In the genomic region with DNA sequence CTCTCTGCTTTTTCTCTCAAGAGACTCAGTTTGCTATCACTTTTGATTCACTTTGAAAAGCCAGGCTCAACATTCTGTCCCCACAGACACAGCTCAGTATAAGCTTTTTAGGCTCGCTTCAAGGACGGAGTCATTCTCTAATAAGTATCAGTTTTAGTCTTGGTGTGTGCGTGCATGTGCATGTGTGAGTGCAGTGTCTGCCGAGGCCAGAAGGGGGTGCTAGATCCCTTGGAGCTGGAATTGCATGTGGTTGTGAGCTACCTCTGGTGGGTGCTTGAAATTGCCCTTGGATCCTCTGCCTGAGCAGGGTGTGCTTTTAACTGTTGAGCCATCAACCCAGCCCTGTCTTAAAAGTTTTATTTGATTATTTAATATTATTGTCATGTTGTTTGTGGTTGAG, we compare ENCODE assay signal across 22 mouse cellular contexts. TPM values are rescaled to one million over a fixed set of nuclear protein-coding genes. Genes with fewer than 3 reads are reported as not detected.
DNase-seq lines count a peak whose midpoint lies in the region; ATAC-seq and TF ChIP-seq lines count a peak whose summit lies in the region.
"Had no signal": no experiment of that assay in that cellular context is flagged by ENCODE, and none has a peak within 500 bp of the region (broad histone marks: within the 10 kb centered on the region; RNA-seq: fewer than 3 reads in every experiment).

No protein-coding gene starts in this region.

- WGBS in cerebellum, adult 2 months, result 97% methylated on average over 4 of the region's 4 CpGs
- 86% methylated on average over 4 of the region's 4 CpGs for WGBS in liver, embryonic 14.5 days (ENCODE audit: insufficient replicate concordance)
- 97% methylated on average over 4 of the region's 4 CpGs for WGBS in limb, embryonic 10.5 days

- TF ChIP-seq POLR2A in cerebellum, adult 2 months (IDR thresholded peaks at IDR 0.05; ENCODE audit: borderline replicate concordance, insufficient read depth, low read length), result no peak
- no peak for TF ChIP-seq POLR2A in brain, embryonic 14.5 days (IDR thresholded peaks at IDR 0.05; ENCODE audit: borderline replicate concordance, extremely low read depth, insufficient read depth, insufficient read length, poor library complexity, severe bottlenecking)

- no peak overlapping the region for H3K9ac ChIP-seq in liver, embryonic 14.5 days (replicated peaks)
- H3K9ac ChIP-seq: forebrain, embryonic 12.5 days; neural tube, embryonic 15.5 days; stomach, embryonic 15.5 days had no signal

- 0 out of 2 replicates have a peak, but pooled peaks have one; percentile 4 for TF ChIP-seq CTCF in cerebellum, adult 2 months (IDR thresholded peaks at IDR 0.05; ENCODE audit: borderline replicate concordance, insufficient read depth, low read depth, low read length)
- peak; percentile 62 for TF ChIP-seq CTCF in liver, embryonic 14.5 days (IDR thresholded peaks at IDR 0.05; ENCODE audit: low read depth)
- TF ChIP-seq CTCF in E14TG2a.4 (conservative IDR thresholded peaks at IDR 0.05; ENCODE audit: low read length), result peak; percentile 73
- peak; percentile 6; the same call in 1 of the 2 replicates for TF ChIP-seq CTCF in brain, embryonic 14.5 days (IDR thresholded peaks at IDR 0.05; ENCODE audit: borderline replicate concordance, extremely low read depth, insufficient read depth, insufficient read length)

- no peaks in the 10 kb centered on the region for H3K9me3 ChIP-seq in liver, embryonic 14.5 days (ENCODE audit: control insufficient read depth, low read length)
- H3K9me3 ChIP-seq in E14TG2a.4 (ENCODE audit: low read length), result no peaks in the 10 kb centered on the region
- H3K9me3 ChIP-seq in limb, embryonic 10.5 days (replicated peaks), result no peaks in the 10 kb centered on the region
- H3K9me3 ChIP-seq: forebrain, embryonic 12.5 days; neural tube, embryonic 15.5 days; stomach, embryonic 15.5 days had no signal

- H3K4me1 ChIP-seq in cerebellum, adult 2 months (ENCODE audit: control insufficient read depth, insufficient read depth, low read length), result no peaks in the 10 kb centered on the region
- no peaks in the 10 kb centered on the region for H3K4me1 ChIP-seq in liver, embryonic 14.5 days (replicated peaks; ENCODE audit: control insufficient read depth in 2 of 2, insufficient read depth in 2 of 2, low read length in 1 of 2)
- peaks cover 32% of the 10 kb centered on the region for H3K4me1 ChIP-seq in E14TG2a.4 (replicated peaks; ENCODE audit: low read depth, low read length)
- H3K4me1 ChIP-seq in limb, embryonic 10.5 days, result no peaks in the 10 kb centered on the region
- H3K4me1 ChIP-seq: forebrain, embryonic 12.5 days; stomach, embryonic 15.5 days had no signal

- no peak for ATAC-seq in liver, embryonic 14.5 days (ENCODE audit: insufficient read depth)
- ATAC-seq in megakaryocyte progenitor cell, adult 5-6 weeks (replicated peaks; ENCODE audit: poor library complexity), result no peak
- ATAC-seq: activated CD4-positive, CD25-positive, alpha-beta regulatory T cell, adult 4 months; intestine, embryonic 16.5 days had no signal

- TF ChIP-seq EP300 in liver, embryonic 14.5 days (IDR thresholded peaks at IDR 0.05; ENCODE audit: low read depth), result no peak

- no peaks in the 10 kb centered on the region for H3K36me3 ChIP-seq in liver, embryonic 14.5 days (replicated peaks; ENCODE audit: control insufficient read depth, insufficient read depth, low read depth)
- peaks cover 44% of the 10 kb centered on the region for H3K36me3 ChIP-seq in E14TG2a.4 (ENCODE audit: insufficient read depth, low read length)
- H3K36me3 ChIP-seq in limb, embryonic 10.5 days, result peaks cover 45% of the 10 kb centered on the region

- no peak for DNase-seq in cerebellum, adult 2 months
- DNase-seq in cerebellum, postnatal 25 days, result no peak
- DNase-seq in liver, embryonic 14.5 days (ENCODE audit: low read depth in 3 of 3, low spot score in 3 of 3), result no peak
- DNase-seq in liver, result no peak
- no peak for DNase-seq in brain, embryonic 14.5 days (ENCODE audit: low read depth)
- DNase-seq in limb, embryonic 10.5 days (ENCODE audit: low spot score), result no peak
- DNase-seq: cerebellum, adult 11-12 months; kidney, postnatal 36 days; left cerebral cortex, postnatal 4 days; retina, postnatal 1 day had no signal

- no peaks in the 10 kb centered on the region for H3K27me3 ChIP-seq in cerebellum, adult 2 months (ENCODE audit: control insufficient read depth, insufficient read depth, low read length)
- no peaks in the 10 kb centered on the region for H3K27me3 ChIP-seq in liver, embryonic 14.5 days (ENCODE audit: control insufficient read depth, insufficient read depth, low read length)
- no peaks in the 10 kb centered on the region for H3K27me3 ChIP-seq in E14TG2a.4 (ENCODE audit: insufficient read depth, low read length)
- no peaks in the 10 kb centered on the region for H3K27me3 ChIP-seq in limb, embryonic 10.5 days (ENCODE audit: low read depth, poor library complexity, severe bottlenecking)
- H3K27me3 ChIP-seq: forebrain, embryonic 12.5 days; neural tube, embryonic 15.5 days; stomach, embryonic 15.5 days had no signal

- H3K4me2 ChIP-seq in liver, embryonic 14.5 days (ENCODE audit: low read depth), result no peak overlapping the region
- H3K4me2 ChIP-seq: forebrain, embryonic 12.5 days; neural tube, embryonic 15.5 days; stomach, embryonic 15.5 days had no signal

- no peak overlapping the region for H3K4me3 ChIP-seq in cerebellum, adult 2 months (replicated peaks; ENCODE audit: insufficient read depth, low read depth, low read length)
- H3K4me3 ChIP-seq in liver, embryonic 14.5 days (ENCODE audit: insufficient read depth in 1 of 2, low read depth in 2 of 2, low read length in 2 of 2), result no peak overlapping the region
- no peak overlapping the region for H3K4me3 ChIP-seq in E14TG2a.4 (replicated peaks; ENCODE audit: low read length)
- H3K4me3 ChIP-seq in limb, embryonic 10.5 days, result no peak overlapping the region
- H3K4me3 ChIP-seq: forebrain, embryonic 12.5 days; neural tube, embryonic 15.5 days; stomach, embryonic 15.5 days had no signal

- H3K27ac ChIP-seq in cerebellum, adult 2 months (ENCODE audit: insufficient read depth, low read length), result no peak overlapping the region
- H3K27ac ChIP-seq in liver, embryonic 14.5 days, result no peak overlapping the region
- no peak overlapping the region for H3K27ac ChIP-seq in limb, embryonic 10.5 days
- H3K27ac ChIP-seq: forebrain, embryonic 12.5 days; neural tube, embryonic 15.5 days; stomach, embryonic 15.5 days had no signal

RNA-seq across cellular contexts. Expression of a gene that starts 54.7 kb away (rescaled TPM):
- polyA plus RNA-seq in cerebellum, adult 2 months (2012; rRNA removed), result 17.8 and 17.9 TPM in 2 replicates
- 5.1 and 6.8 TPM in 2 replicates for polyA plus RNA-seq in liver, embryonic 14.5 days (2012; rRNA removed)
- polyA plus RNA-seq in liver, embryonic 14.5 days (2014; fragmentation: Nextera tagmentation; extraction: Ambion mirVana), result 12.1 and 13.5 TPM in 2 replicates
- polyA plus RNA-seq in brain, embryonic 14.5 days (2012; rRNA removed), result 15.8 and 18.8 TPM in 2 replicates
- 15.3 and 17.0 TPM in 2 replicates for total RNA-seq in megakaryocyte progenitor cell, adult 5-6 weeks (2015)
- 37.7 and 42.0 TPM in 2 replicates for total RNA-seq in megakaryocyte progenitor cell, adult 5-6 weeks (2017)
- polyA plus RNA-seq in limb, embryonic 10.5 days (2016; fragmentation: Nextera tagmentation; extraction: Ambion mirVana), result 31.4 and 34.3 TPM in 2 replicates

RNA-seq across cellular contexts. Expression of a gene that starts 54.7 kb away (rescaled TPM):
- polyA plus RNA-seq in cerebellum, adult 2 months (2012; rRNA removed), result 92.5 and 95.5 TPM in 2 replicates
- polyA plus RNA-seq in liver, embryonic 14.5 days (2012; rRNA removed), result 17.9 and 35.8 TPM in 2 replicates
- 38.1 and 40.1 TPM in 2 replicates for polyA plus RNA-seq in liver, embryonic 14.5 days (2014; fragmentation: Nextera tagmentation; extraction: Ambion mirVana)
- polyA plus RNA-seq in brain, embryonic 14.5 days (2012; rRNA removed), result 37.9 and 41.3 TPM in 2 replicates
- 48.9 and 54.6 TPM in 2 replicates for total RNA-seq in megakaryocyte progenitor cell, adult 5-6 weeks (2015)
- 91.9 and 103 TPM in 2 replicates for total RNA-seq in megakaryocyte progenitor cell, adult 5-6 weeks (2017)
- polyA plus RNA-seq in limb, embryonic 10.5 days (2016; fragmentation: Nextera tagmentation; extraction: Ambion mirVana), result 61.7 and 66.8 TPM in 2 replicates

RNA-seq across cellular contexts. Expression of a gene that starts 59.2 kb away (rescaled TPM):
- 123 and 141 TPM in 2 replicates for polyA plus RNA-seq in cerebellum, adult 2 months (2012; rRNA removed)
- polyA plus RNA-seq in liver, embryonic 14.5 days (2012; rRNA removed), result not detected in 2 replicates
- polyA plus RNA-seq in liver, embryonic 14.5 days (2014; fragmentation: Nextera tagmentation; extraction: Ambion mirVana), result not detected in 2 replicates
- polyA plus RNA-seq in brain, embryonic 14.5 days (2012; rRNA removed), result 3.1 and 6.9 TPM in 2 replicates
- total RNA-seq in megakaryocyte progenitor cell, adult 5-6 weeks (2015), result not detected in 2 replicates
- not detected in 2 replicates for total RNA-seq in megakaryocyte progenitor cell, adult 5-6 weeks (2017)
- polyA plus RNA-seq in limb, embryonic 10.5 days (2016; fragmentation: Nextera tagmentation; extraction: Ambion mirVana), result 0.13 TPM in 1 of 2 replicates, not detected in the other
- total RNA-seq: common myeloid progenitor, adult 5-6 weeks; granulocyte monocyte progenitor cell, adult 5-6 weeks; hematopoietic stem cell, adult 5-6 weeks; megakaryocyte-erythroid progenitor cell, adult 5-6 weeks had no signal
- polyA plus RNA-seq: activated CD4-positive, CD25-positive, alpha-beta regulatory T cell, adult 4 months; small intestine, adult 2 months had no signal

Comparison
In these comparisons a context has a peak if more than half of its experiments do, and no peak if none do; other contexts are left out.
1. CTCF ChIP-seq: peak in every context shown above with its lines; median percentile 73 in E14TG2a.4; 62 in liver, embryonic 14.5 days; 6 in brain, embryonic 14.5 days; 4 in cerebellum, adult 2 months.
2. RNA of a gene that starts 59.2 kb away (polyA plus RNA-seq): 123 to 141 TPM in cerebellum, adult 2 months; 3.1 to 6.9 TPM in brain, embryonic 14.5 days, 0.13 TPM in limb, embryonic 10.5 days and not detected in liver, embryonic 14.5 days; every median in the first group is over 10 times any median in the second.